Mouse (Mus musculus) heart, embryonic 16.5 days (tissue): ENCODE results near the gene Mgam. TPM values are rescaled to one million over a fixed set of nuclear protein-coding genes. Genes with fewer than 3 reads are reported as not detected.

ENCODE experiments used
- ATAC-seq: fragments of 200-750 bp; cut with Nextera tagmentation; replicated peaks from 2 replicates; pipeline ENCODE4 v1.8.0; 2017; ENCODE audit warnings: moderate number of reproducible peaks; ENCODE audit not compliant: insufficient read depth, low FRiP score; ENCODE audit errors: extremely low read depth
- H3K27ac ChIP-seq: fragments of 300-500 bp; sonication (generic); 2 replicates; pipeline ENCODE4 v1.5.1; 2014; ENCODE audit warnings: mild to moderate bottlenecking, low read length, control low read depth, moderate library complexity
- H3K27me3 ChIP-seq: fragments of 300-500 bp; sonication (generic); 2 replicates; pipeline ENCODE4 v1.6.1; 2014; ENCODE audit warnings: low read length, mixed read lengths; ENCODE audit not compliant: control insufficient read depth, insufficient read depth
- H3K36me3 ChIP-seq: fragments of 300-500 bp; sonication (generic); 2 replicates; pipeline ENCODE4 v1.6.1; 2014; ENCODE audit not compliant: control insufficient read depth, insufficient read depth
- H3K4me1 ChIP-seq: fragments of 300-500 bp; sonication (generic); 2 replicates; pipeline ENCODE4 v1.6.1; 2014; ENCODE audit warnings: low read length, mixed read lengths; ENCODE audit not compliant: control insufficient read depth, insufficient read depth
- H3K4me2 ChIP-seq: fragments of 300-500 bp; sonication (generic); 2 replicates; pipeline ENCODE4 v1.6.1; 2014; ENCODE audit warnings: low read depth, mild to moderate bottlenecking, control low read depth, low read length
- H3K4me3 ChIP-seq: fragments of 300-500 bp; sonication (generic); 2 replicates; pipeline ENCODE4 v1.5.1; 2014; ENCODE audit warnings: mild to moderate bottlenecking, control low read depth, low read length
- H3K9ac ChIP-seq: fragments of 300-500 bp; sonication (generic); 2 replicates; pipeline ENCODE4 v1.6.1; 2014; ENCODE audit warnings: low read length, control low read depth
- H3K9me3 ChIP-seq: fragments of 300-500 bp; sonication (generic); replicated peaks from 2 replicates; pipeline ENCODE4 v1.6.1; 2016; ENCODE audit warnings: low read length; ENCODE audit not compliant: control insufficient read depth
- WGBS: fragments of 180-500 bp; shearing (Covaris S2); extraction: QIAGEN DNeasy Blood & Tissue Kit; methylation state at CpG from one replicate; pipeline ENCODE4 v1.1.7; 2014; 5-methylcytosine and 5-hydroxymethylcytosine counted together
- polyA plus RNA-seq: library from polyadenylated mRNA; unstranded; fragments of >200 nt; fragmentation: Nextera tagmentation; extraction: Ambion mirVana; gene quantifications from 2 replicates; pipeline ENCODE4 v1.2.1, GENCODE M21; 2015

Gene Mgam
- polyA plus RNA-seq, 1 experiment from 2014 or later, result 1.1 TPM

DNA sequence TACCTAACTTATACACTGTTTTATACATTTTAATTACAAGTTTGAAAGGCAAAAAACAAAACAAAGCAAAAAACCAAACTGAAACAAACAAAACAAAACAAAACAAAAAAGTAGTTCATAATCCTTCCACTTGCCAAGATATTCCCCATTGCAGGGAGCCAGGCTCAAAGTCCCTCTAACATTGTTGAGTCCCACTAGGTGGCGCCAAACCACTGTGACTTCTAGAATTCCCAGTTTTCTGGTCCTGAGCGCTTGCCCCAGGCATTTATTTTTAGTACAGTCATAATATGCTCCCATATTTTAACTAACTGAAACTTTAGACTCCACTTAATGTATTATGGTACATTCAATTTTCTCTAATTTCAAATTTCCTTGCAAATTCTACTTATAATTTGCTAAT is 10.7 kb upstream of the Mgam start:
- Histone ChIP-seq H3K9ac (no peak overlapping the region), H3K27ac (no peak overlapping the region), H3K4me1 (no peaks in the 10 kb centered on the region), H3K4me3 (no peak overlapping the region), H3K36me3 (no peaks in the 10 kb centered on the region), H3K4me2 (no peak overlapping the region), H3K9me3 (no peaks in the 10 kb centered on the region), H3K27me3 (no peaks in the 10 kb centered on the region)
- whole genome bisulfite sequencing, result 7% methylated on average over 2 of the region's 2 CpGs
- no peak for ATAC-seq

DNA sequence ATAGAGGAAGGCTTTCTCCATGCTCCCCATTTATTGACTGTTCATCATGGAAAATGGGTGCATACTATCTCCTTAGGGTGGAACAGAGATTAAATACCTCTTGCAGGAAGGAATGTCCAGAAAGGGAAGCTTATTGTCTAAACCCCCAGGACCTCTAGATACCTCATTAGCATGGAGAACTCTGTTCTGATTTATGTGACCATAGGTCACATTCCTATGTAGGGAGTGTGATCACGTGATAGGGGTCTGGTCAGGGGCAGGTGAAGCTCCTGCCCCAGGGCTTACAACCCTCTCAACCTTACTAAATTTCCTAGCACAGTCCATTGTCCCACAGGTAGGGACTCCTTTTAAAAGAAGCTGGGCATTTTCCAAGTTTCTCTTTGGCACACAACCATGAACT is 2.5 kb upstream of the Mgam start:
- 52% methylated on average over 1 of the region's 1 CpGs for WGBS
- Histone ChIP-seq H3K27ac (no peak overlapping the region), H3K9ac (no peak overlapping the region), H3K4me1 (no peaks in the 10 kb centered on the region), H3K36me3 (no peaks in the 10 kb centered on the region), H3K9me3 (no peaks in the 10 kb centered on the region), H3K27me3 (no peaks in the 10 kb centered on the region), H3K4me3 (no peak overlapping the region), H3K4me2 (no peak overlapping the region)
- ATAC-seq, result no peak

DNA sequence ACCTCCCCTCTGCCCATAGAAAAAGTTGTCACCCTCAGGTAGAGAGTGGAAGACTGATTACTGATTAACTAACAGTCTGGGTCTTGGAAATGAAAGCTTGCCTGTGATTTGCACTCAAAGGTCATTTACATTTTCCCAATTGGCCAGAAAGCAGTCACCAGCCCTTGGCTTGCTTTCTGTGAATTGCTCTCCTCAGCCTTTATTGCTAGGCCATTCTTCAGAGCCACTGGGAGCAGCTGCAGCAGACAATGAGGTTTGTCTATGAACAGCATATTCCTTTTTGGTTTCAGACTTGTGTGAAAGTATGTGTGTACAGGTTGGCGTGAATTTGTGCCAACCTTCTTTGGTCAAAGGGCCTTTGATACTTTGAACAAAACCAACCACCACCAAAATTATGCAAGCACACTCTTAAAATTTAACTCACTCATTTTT is 6.0 kb downstream of the Mgam start:
- 76% methylated on average over 1 of the region's 1 CpGs for WGBS
- Histone ChIP-seq H3K27ac (no peak overlapping the region), H3K36me3 (no peaks in the 10 kb centered on the region), H3K9ac (no peak overlapping the region), H3K4me2 (no peak overlapping the region), H3K4me3 (no peak overlapping the region), H3K4me1 (no peaks in the 10 kb centered on the region), H3K27me3 (no peaks in the 10 kb centered on the region), H3K9me3 (no peaks in the 10 kb centered on the region)
- ATAC-seq, result no peak

DNA sequence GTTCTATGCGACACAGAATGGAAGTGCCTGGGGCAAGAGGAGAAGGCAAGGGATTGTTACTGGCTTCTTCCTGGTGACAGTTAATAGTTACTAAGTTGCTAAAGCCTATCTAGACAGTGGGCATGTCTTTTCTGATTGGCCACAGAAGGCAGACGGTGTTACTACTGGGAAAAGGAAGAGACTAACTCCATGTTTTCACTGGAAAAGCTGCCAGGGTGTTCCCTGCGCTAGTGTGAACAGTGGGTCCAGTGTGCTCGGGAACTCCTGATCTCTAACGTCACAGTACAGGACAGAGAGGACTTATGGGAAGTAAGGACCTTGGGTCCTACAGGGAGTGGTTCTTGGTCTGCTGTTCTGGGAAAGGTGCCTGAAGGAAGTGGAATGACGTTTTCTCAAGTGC is 6.9 kb downstream of the Mgam start:
- no peak overlapping the region for H3K4me3 ChIP-seq
- no peaks in the 10 kb centered on the region for H3K27me3 ChIP-seq
- no peak overlapping the region for H3K27ac ChIP-seq
- H3K9me3 ChIP-seq, result no peaks in the 10 kb centered on the region
- no peak overlapping the region for H3K4me2 ChIP-seq
- no peak for ATAC-seq
- H3K36me3 ChIP-seq, result no peaks in the 10 kb centered on the region
- no peak overlapping the region for H3K9ac ChIP-seq
- H3K4me1 ChIP-seq, result no peaks in the 10 kb centered on the region
- WGBS, result 68% methylated on average over 6 of the region's 6 CpGs

DNA sequence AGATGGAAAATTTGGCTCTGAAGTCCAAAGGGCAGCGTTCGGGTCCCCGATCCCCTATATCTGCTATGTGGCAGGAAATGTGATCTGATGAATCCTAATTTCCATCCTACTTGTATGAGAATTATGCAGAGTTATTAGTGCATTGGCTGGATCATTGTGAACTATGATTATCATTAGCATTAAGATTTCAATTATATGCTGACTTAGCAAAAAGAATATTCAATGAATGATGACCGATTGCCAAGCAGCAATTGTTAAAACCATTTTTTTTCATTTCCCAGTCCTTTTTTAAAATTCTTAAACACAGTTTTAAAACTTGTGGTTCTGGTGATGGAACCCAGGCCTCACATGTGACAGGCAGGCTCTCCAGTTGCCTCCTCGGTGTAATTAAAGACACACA is 9.1 kb downstream of the Mgam start:
- no peak overlapping the region for H3K4me2 ChIP-seq
- H3K27ac ChIP-seq, result no peak overlapping the region
- H3K9me3 ChIP-seq, result no peaks in the 10 kb centered on the region
- no peaks in the 10 kb centered on the region for H3K36me3 ChIP-seq
- H3K4me1 ChIP-seq, result no peaks in the 10 kb centered on the region
- 81% methylated on average over 5 of the region's 5 CpGs for WGBS
- no peaks in the 10 kb centered on the region for H3K27me3 ChIP-seq
- no peak for ATAC-seq
- H3K9ac ChIP-seq, result no peak overlapping the region
- H3K4me3 ChIP-seq, result no peak overlapping the region

DNA sequence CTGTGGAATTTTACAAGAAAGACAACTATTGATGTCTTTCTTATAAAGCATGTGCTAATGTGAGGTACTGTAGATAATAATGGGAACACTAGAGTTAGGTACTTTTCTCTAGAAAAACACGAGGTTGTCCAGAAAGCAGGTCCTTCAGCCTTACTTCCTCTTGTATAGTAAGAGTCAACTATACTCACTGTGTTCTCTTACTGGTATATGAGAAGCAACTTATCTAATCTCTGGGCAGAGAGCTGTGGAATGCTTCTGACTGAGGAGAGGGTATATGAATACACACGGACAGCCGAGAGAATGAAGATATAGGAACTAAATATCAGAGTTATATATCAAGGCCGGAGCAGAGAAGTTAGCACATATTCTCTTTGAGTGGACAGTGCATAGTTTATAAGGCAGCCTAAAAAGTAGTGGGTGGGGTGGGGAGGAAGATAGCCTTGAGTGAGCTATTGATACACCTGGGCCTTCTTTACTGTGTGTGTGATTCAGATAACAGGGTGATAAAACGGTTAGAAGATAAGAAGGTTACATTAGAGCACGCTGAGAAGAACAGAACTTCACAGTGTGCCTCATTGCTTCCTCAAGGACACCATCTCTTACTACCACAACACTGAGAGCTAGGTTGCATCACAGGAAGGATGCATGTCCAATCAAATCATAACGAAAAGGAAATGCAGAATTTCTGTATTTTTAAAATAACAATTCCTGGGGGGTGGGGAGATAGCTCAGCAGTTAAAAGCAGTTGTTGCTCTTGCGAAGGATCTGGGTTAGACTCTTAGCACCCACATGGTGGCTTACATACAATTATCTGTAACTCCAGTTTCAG is 12.3 kb downstream of the Mgam start:
- H3K36me3 ChIP-seq, result no peaks in the 10 kb centered on the region
- WGBS, result 55% methylated on average over 8 of the region's 8 CpGs
- H3K4me2 ChIP-seq, result no peak overlapping the region
- no peak overlapping the region for H3K4me3 ChIP-seq
- H3K4me1 ChIP-seq, result no peaks in the 10 kb centered on the region
- H3K27ac ChIP-seq, result no peak overlapping the region
- H3K9ac ChIP-seq, result no peak overlapping the region
- ATAC-seq, result no peak
- H3K27me3 ChIP-seq, result no peaks in the 10 kb centered on the region
- no peaks in the 10 kb centered on the region for H3K9me3 ChIP-seq

DNA sequence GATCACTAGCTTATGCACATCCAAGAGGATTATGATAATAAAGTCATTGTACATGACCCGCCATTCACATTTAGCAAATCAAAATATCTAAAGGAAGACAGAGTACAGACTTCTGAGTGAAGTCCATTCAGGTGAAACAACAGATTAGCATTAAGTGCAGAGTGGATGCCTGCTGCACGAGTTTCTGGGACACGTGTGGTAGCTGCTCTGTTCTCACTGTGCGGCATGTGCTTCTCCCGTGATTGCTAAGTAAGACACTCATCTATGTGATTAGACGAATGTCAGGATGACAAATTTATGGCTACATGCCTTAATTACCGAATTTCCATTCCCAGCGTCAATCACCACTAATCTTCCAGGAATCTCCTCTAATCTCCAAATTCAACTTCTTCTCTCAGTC is 17.1 kb downstream of the Mgam start:
- 74% methylated on average over 8 of the region's 8 CpGs for WGBS
- Histone ChIP-seq H3K9me3 (no peaks in the 10 kb centered on the region), H3K9ac (no peak overlapping the region), H3K36me3 (no peaks in the 10 kb centered on the region), H3K4me1 (no peaks in the 10 kb centered on the region), H3K4me2 (no peak overlapping the region), H3K27me3 (no peaks in the 10 kb centered on the region), H3K4me3 (no peak overlapping the region), H3K27ac (no peak overlapping the region)
- ATAC-seq, result no peak

DNA sequence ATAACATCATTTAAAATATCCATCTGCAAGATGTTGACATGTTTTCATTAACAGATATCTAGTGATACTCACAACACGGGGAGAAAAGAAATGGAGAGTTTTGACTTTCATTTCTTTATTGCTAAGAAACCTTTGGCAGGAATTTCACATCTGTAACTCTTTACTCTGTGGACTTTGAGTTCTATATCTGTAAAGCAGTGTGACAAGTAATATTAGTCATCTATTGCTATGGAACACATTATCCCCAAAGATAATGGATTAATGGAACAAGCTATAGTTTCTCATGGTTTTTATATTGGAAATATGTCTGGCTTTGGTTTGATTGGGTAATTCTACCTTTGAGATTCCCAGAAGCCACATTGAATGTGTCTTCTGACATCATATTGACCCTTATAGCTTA is 22.3 kb downstream of the Mgam start:
- no peaks in the 10 kb centered on the region for H3K9me3 ChIP-seq
- H3K9ac ChIP-seq, result no peak overlapping the region
- H3K4me3 ChIP-seq, result no peak overlapping the region
- no peak overlapping the region for H3K27ac ChIP-seq
- WGBS, result 89% methylated on average over 1 of the region's 1 CpGs
- ATAC-seq, result no peak
- H3K4me1 ChIP-seq, result no peaks in the 10 kb centered on the region
- H3K27me3 ChIP-seq, result no peaks in the 10 kb centered on the region
- H3K36me3 ChIP-seq, result no peaks in the 10 kb centered on the region
- no peak overlapping the region for H3K4me2 ChIP-seq

DNA sequence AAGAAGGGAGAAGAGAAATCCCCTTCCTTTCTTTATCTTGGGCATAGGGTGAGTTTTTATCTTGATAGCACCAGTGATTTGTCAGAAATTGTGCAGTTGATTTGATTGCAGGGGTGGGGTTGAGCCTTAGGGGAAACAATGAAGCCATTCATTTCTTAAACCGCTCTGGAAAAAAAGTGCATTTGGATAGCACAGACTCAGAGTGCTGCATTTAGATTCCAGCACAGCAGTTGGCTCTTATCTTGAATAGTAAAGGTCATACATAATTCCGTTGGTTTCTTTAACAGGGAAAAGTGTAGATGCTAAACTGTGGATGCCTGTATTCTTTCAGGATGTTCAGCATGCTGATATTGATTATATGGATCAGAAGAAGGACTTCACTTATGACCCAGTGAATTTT is 32.3 kb downstream of the Mgam start:
- ATAC-seq, result no peak
- H3K27ac ChIP-seq, result no peak overlapping the region
- H3K4me2 ChIP-seq, result no peak overlapping the region
- no peak overlapping the region for H3K9ac ChIP-seq
- H3K36me3 ChIP-seq, result no peaks in the 10 kb centered on the region
- H3K4me3 ChIP-seq, result no peak overlapping the region
- H3K27me3 ChIP-seq, result no peaks in the 10 kb centered on the region
- no peaks in the 10 kb centered on the region for H3K4me1 ChIP-seq
- H3K9me3 ChIP-seq, result no peaks in the 10 kb centered on the region
- WGBS, result 43% methylated on average over 2 of the region's 2 CpGs
